Mouse (Mus musculus) E14TG2a.4 (cell line): ENCODE measurements around the gene Acoxl.

Experiments used
- H3K27me3 ChIP-seq: 2 replicates; pipeline ENCODE4 v1.6.1; 2014; ENCODE audit warnings: low read length, control low read depth; ENCODE audit not compliant: insufficient read depth
- H3K36me3 ChIP-seq: 2 replicates; pipeline ENCODE4 v1.6.1; 2014; ENCODE audit warnings: low read length, control low read depth; ENCODE audit not compliant: insufficient read depth
- H3K4me1 ChIP-seq: replicated peaks from 2 replicates; pipeline ENCODE4 v1.6.1; 2014; ENCODE audit warnings: low read depth, low read length, control low read depth
- H3K4me3 ChIP-seq: replicated peaks from 2 replicates; pipeline ENCODE4 v1.5.1; 2014; ENCODE audit warnings: mild to moderate bottlenecking, low read length
- H3K9me3 ChIP-seq: 2 replicates; pipeline ENCODE4 v1.6.1; 2014; ENCODE audit warnings: low read length, control low read depth
- CTCF ChIP-seq: conservative IDR thresholded peaks from 2 replicates; pipeline ENCODE4 v1.5.1; 2014; ENCODE audit warnings: low read length
- NANOG ChIP-seq: IDR thresholded peaks from 2 replicates; pipeline ENCODE4 v1.6.1; 2014; ENCODE audit warnings: borderline replicate concordance, low read length, mixed read lengths
- POU5F1 ChIP-seq: IDR thresholded peaks from 2 replicates; pipeline ENCODE4 v1.6.1; 2014; ENCODE audit warnings: low read length, borderline replicate concordance

Acoxl gene

GRCm38 (mm10) chr2:128046454-128046853 lies 207.8 kb downstream of the Acoxl start:
- H3K36me3 ChIP-seq = no peaks in the 10 kb centered on the region
- no peaks in the 10 kb centered on the region for H3K4me1 ChIP-seq
- no peaks in the 10 kb centered on the region for H3K9me3 ChIP-seq
- TF ChIP-seq NANOG (no peak), POU5F1 (no peak), CTCF (no peak)
- no peak overlapping the region for H3K4me3 ChIP-seq
- no peaks in the 10 kb centered on the region for H3K27me3 ChIP-seq

GRCm38 (mm10) chr2:128054905-128055304 lies 216.2 kb downstream of the Acoxl start:
- TF ChIP-seq NANOG (no peak), CTCF (no peak), POU5F1 (no peak)
- Histone ChIP-seq H3K27me3 (no peaks in the 10 kb centered on the region), H3K4me1 (no peaks in the 10 kb centered on the region)

GRCm38 (mm10) chr2:128057872-128058271 lies 219.2 kb downstream of the Acoxl start:
- Histone ChIP-seq H3K4me1 (no peaks in the 10 kb centered on the region), H3K36me3 (no peaks in the 10 kb centered on the region), H3K27me3 (no peaks in the 10 kb centered on the region), H3K4me3 (no peak overlapping the region), H3K9me3 (peaks cover 8% of the 10 kb centered on the region; the same call in 1 of the 2 replicates)
- no peak for TF ChIP-seq POU5F1
- TF ChIP-seq NANOG = no peak
- TF ChIP-seq CTCF = no peak

More at GRCm38 (mm10) chr2:128054905-128055304, 216.2 kb downstream of the Acoxl start:
- Histone ChIP-seq H3K4me3 (no peak overlapping the region), H3K9me3 (peaks cover 8% of the 10 kb centered on the region; the same call in 1 of the 2 replicates), H3K36me3 (no peaks in the 10 kb centered on the region)

- H3K27me3 ChIP-seq = no peaks in the 10 kb centered on the region
- no peaks in the 10 kb centered on the region for H3K36me3 ChIP-seq
- no peak overlapping the region for H3K4me3 ChIP-seq
- no peaks in the 10 kb centered on the region for H3K4me1 ChIP-seq
- peaks cover 8% of the 10 kb centered on the region; the same call in 1 of the 2 replicates for H3K9me3 ChIP-seq
- no peak for TF ChIP-seq NANOG
- no peak for TF ChIP-seq POU5F1
- TF ChIP-seq CTCF = no peak
These were observed 220.0 kb downstream of the Acoxl start for GRCm38 (mm10) chr2:128058627-128059026.

GRCm38 (mm10) chr2:128060213-128060612 lies 221.5 kb downstream of the Acoxl start:
- 0 out of 2 replicates have a peak, but pooled peaks cover 3% of the 10 kb centered on the region for H3K27me3 ChIP-seq
- no peak for TF ChIP-seq CTCF
- no peak for TF ChIP-seq NANOG
- TF ChIP-seq POU5F1 = no peak
- peaks cover 6% of the 10 kb centered on the region; the same call in 1 of the 2 replicates for H3K9me3 ChIP-seq
- no peak overlapping the region for H3K4me3 ChIP-seq
- H3K4me1 ChIP-seq = no peaks in the 10 kb centered on the region
- no peaks in the 10 kb centered on the region for H3K36me3 ChIP-seq

GRCm38 (mm10) chr2:128060680-128061287 lies 222.1 kb downstream of the Acoxl start:
- Histone ChIP-seq H3K9me3 (0 out of 2 replicates have a peak, but pooled peaks cover under 1% of the 10 kb centered on the region), H3K4me3 (no peak overlapping the region), H3K27me3 (0 out of 2 replicates have a peak, but pooled peaks cover 3% of the 10 kb centered on the region), H3K36me3 (no peaks in the 10 kb centered on the region), H3K4me1 (no peaks in the 10 kb centered on the region)
- TF ChIP-seq POU5F1 = no peak
- no peak for TF ChIP-seq NANOG

- no peaks in the 10 kb centered on the region for H3K9me3 ChIP-seq
- H3K4me3 ChIP-seq = no peak overlapping the region
- H3K27me3 ChIP-seq = 0 out of 2 replicates have a peak, but pooled peaks cover 3% of the 10 kb centered on the region
- H3K4me1 ChIP-seq = no peaks in the 10 kb centered on the region
- no peak for TF ChIP-seq CTCF
- TF ChIP-seq POU5F1 = no peak
- no peak for TF ChIP-seq NANOG
- H3K36me3 ChIP-seq = no peaks in the 10 kb centered on the region
These were observed 222.8 kb downstream of the Acoxl start for GRCm38 (mm10) chr2:128061491-128061890.

GRCm38 (mm10) chr2:128062756-128063155 lies 224.1 kb downstream of the Acoxl start:
- Histone ChIP-seq H3K4me3 (no peak overlapping the region), H3K9me3 (no peaks in the 10 kb centered on the region), H3K4me1 (no peaks in the 10 kb centered on the region), H3K27me3 (0 out of 2 replicates have a peak, but pooled peaks cover 3% of the 10 kb centered on the region), H3K36me3 (no peaks in the 10 kb centered on the region)
- TF ChIP-seq POU5F1 (no peak), NANOG (no peak), CTCF (no peak)

GRCm38 (mm10) chr2:128065013-128065412 lies 226.3 kb downstream of the Acoxl start:
- Histone ChIP-seq H3K27me3 (0 out of 2 replicates have a peak, but pooled peaks cover 3% of the 10 kb centered on the region), H3K4me3 (no peak overlapping the region), H3K9me3 (no peaks in the 10 kb centered on the region), H3K4me1 (no peaks in the 10 kb centered on the region), H3K36me3 (no peaks in the 10 kb centered on the region)
- TF ChIP-seq CTCF = no peak
- TF ChIP-seq NANOG = no peak
- no peak for TF ChIP-seq POU5F1
